Mouse (Mus musculus): ENCODE results near the gene Gm20806.
"Not testable (repeated sequence)": the region's sequence is repeated elsewhere in the genome, so short reads cannot be mapped to it uniquely, and the experiment has no call there.

Gene Gm20806

DNA sequence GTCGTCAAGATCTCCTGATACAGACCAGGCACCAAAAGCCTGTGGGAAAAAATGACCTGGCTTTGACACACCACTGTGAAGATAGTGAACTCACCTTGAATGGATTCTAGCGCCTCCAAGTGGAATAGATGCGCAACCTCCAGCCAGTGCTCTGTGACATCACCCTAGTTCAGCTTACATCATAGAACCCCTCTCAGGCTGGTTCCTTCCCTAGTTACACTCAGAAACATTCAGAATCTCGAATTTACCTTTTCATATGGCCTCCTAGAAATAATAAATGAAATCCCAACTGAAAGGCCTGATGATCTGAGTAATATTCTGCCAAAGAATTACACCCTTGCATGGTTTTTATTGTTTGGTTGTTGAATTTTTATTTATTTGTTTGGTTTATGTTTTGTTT lies at the start of gene Gm20806:
Gene Gm20806, minus strand, starts transcription at position 101 of the 400 bp plus-strand sequence.
- not testable (repeated sequence) for DNase-seq (ENCODE audit: low spot score in 2 of 2)

Measured in frontal cortex, postnatal 10 days (tissue).